Mouse (Mus musculus) testis, postnatal 10 days (tissue): ENCODE measurements around the gene Aire.

ENCODE experiments used
- DNase-seq: peaks from one replicate; pipeline ENCODE4 v3.0.0; 2021; ENCODE audit warnings: low spot score

Aire gene

GRCm38 (mm10) chr10:78008169-78008568 is 35.2 kb downstream of the Aire start:
- no peak for DNase-seq

- no peak for DNase-seq
Measured at GRCm38 (mm10) chr10:78007203-78007602, 36.2 kb downstream of the Aire start.

- no peak for DNase-seq
Measured at GRCm38 (mm10) chr10:78005791-78006438, 37.5 kb downstream of the Aire start.

GRCm38 (mm10) chr10:78004479-78005100 is 38.8 kb downstream of the Aire start:
- DNase-seq = no peak

DNA sequence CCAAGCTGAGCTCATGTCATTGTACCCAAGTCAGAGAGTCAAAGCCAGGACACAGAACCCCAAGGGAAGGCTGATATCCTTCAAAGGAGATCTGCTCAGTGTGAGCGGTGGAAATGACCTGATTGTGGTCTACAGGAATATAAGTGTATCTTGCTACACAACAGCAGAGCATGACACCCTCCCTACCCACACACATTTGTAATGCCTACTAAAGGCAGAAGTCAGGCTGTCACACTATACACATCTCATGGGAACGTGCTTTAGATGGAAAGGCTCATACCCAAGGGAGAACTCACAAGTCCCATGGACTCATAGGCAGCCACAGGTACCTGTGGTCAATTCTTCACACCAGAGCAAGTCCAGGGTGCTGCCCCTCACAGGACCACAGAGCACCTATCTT is 41.1 kb downstream of the Aire start:
- no peak for DNase-seq

- no peak for DNase-seq
Measured at GRCm38 (mm10) chr10:78001796-78002195, 41.6 kb downstream of the Aire start.

- DNase-seq = no peak
Measured at GRCm38 (mm10) chr10:78000200-78000599, 43.2 kb downstream of the Aire start.

DNA sequence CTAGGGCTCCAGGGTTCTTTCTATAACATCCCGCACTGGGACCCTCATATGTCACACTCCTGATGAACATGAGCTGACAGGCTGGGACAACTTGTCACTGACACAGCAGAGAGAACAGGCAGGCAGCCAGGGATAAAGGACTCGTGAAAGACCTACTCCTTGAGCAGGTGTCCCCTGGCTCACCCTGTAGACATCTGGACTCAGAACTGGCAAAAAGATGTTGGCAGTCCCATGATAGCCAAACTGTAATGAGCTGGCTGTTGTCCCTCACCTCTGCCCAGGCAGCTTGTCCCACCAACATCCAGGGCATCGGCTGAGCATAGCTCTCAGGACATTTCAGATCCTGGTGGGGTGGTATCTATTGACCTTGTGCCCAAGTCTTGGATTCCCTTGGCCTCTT is 47.8 kb downstream of the Aire start:
- no peak for DNase-seq

- no peak for DNase-seq
Measured at GRCm38 (mm10) chr10:77985775-77986174, 57.6 kb downstream of the Aire start.

DNA sequence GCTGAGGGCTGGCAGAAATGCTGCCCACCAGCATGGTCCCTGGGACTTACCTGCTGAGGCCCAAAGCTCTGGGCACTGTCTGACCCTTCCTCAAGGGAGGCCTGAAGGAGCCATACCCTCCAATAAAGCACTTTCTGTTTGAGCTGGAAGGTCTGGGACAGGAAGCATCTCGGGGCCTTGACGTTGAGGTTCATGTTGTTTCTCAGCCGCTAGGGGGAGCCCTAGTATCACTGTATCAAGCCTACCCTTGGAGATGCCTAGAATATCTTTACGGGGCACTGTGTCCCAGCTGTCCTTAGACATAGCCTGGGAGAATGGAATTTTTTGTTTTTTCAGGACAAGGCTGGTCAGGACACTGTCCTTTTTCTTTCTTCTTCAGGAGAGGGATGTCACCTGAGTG is 58.8 kb downstream of the Aire start:
- DNase-seq = peak; percentile 84
